Mouse (Mus musculus): ENCODE results near the gene Tac2. TPM values are rescaled to one million over a fixed set of nuclear protein-coding genes. Genes with fewer than 3 reads are reported as not detected.

Gene Tac2
- polyA plus RNA-seq, 1 experiment from 2014 or later = not detected

- no peak for DNase-seq (ENCODE audit: extremely low spot score, low spot score)
- WGBS = 48% methylated on average over 5 of the region's 5 CpGs
- peaks cover 87% of the 10 kb centered on the region for H3K27me3 ChIP-seq (ENCODE audit: poor library complexity, severe bottlenecking)
- H3K9me3 ChIP-seq = peaks cover 5% of the 10 kb centered on the region; the same call in 1 of the 2 replicates
- peaks cover 24% of the 10 kb centered on the region for H3K4me1 ChIP-seq
- H3K27ac ChIP-seq = no peak overlapping the region
- H3K36me3 ChIP-seq (replicated peaks) = no peaks in the 10 kb centered on the region
- H3K4me3 ChIP-seq = no peak overlapping the region
Observed at GRCm38 (mm10) chr10:127731397-127731796, 7.1 kb downstream of the Tac2 start.

- Histone ChIP-seq H3K9me3 (peaks cover 5% of the 10 kb centered on the region; the same call in 1 of the 2 replicates), H3K4me1 (peaks cover 29% of the 10 kb centered on the region), H3K36me3 (replicated peaks) (no peaks in the 10 kb centered on the region), H3K27me3 (ENCODE audit: poor library complexity, severe bottlenecking) (peaks cover 59% of the 10 kb centered on the region), H3K4me3 (no peak overlapping the region), H3K27ac (no peak overlapping the region)
- no peak for DNase-seq (ENCODE audit: extremely low spot score, low spot score)
- WGBS = 58% methylated on average over 5 of the region's 5 CpGs
Observed at GRCm38 (mm10) chr10:127734434-127734833, 10.2 kb downstream of the Tac2 start.

GRCm38 (mm10) chr10:127736266-127736665 lies 12.0 kb downstream of the Tac2 start:
- Histone ChIP-seq H3K9me3 (peaks cover 5% of the 10 kb centered on the region; the same call in 1 of the 2 replicates), H3K4me3 (no peak overlapping the region), H3K36me3 (replicated peaks) (peaks cover 4% of the 10 kb centered on the region), H3K27ac (no peak overlapping the region), H3K27me3 (ENCODE audit: poor library complexity, severe bottlenecking) (peaks cover 41% of the 10 kb centered on the region), H3K4me1 (peaks cover 25% of the 10 kb centered on the region)
- no peak for DNase-seq (ENCODE audit: extremely low spot score, low spot score)
- 79% methylated on average over 2 of the region's 2 CpGs for WGBS

DNA sequence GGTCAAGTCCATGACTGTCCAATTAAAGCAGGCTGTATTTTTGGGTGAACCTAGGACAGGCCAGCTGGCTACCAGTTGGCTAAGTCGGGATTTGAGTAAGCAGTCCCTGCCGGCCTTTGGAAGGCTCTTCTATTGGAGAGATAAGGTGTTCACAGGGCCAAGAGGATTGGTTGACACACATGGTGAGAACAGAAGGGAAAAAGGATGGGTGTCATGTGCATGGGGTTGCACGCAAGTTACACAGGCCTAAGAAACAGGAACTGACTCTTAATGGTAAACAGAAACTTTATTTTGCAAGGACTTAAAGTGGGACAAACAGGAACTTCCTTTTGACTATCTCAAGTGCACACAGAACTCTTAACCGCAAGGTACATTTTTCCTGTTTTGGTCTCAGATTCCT lies 12.6 kb downstream of the Tac2 start:
- peaks cover 22% of the 10 kb centered on the region for H3K4me1 ChIP-seq
- WGBS = 78% methylated on average over 4 of the region's 4 CpGs
- no peak for DNase-seq (ENCODE audit: extremely low spot score, low spot score)
- no peak overlapping the region for H3K4me3 ChIP-seq
- H3K27me3 ChIP-seq (ENCODE audit: poor library complexity, severe bottlenecking) = peaks cover 35% of the 10 kb centered on the region
- peaks cover 5% of the 10 kb centered on the region; the same call in 1 of the 2 replicates for H3K9me3 ChIP-seq
- H3K36me3 ChIP-seq (replicated peaks) = peaks cover 10% of the 10 kb centered on the region
- H3K27ac ChIP-seq = no peak overlapping the region

DNA sequence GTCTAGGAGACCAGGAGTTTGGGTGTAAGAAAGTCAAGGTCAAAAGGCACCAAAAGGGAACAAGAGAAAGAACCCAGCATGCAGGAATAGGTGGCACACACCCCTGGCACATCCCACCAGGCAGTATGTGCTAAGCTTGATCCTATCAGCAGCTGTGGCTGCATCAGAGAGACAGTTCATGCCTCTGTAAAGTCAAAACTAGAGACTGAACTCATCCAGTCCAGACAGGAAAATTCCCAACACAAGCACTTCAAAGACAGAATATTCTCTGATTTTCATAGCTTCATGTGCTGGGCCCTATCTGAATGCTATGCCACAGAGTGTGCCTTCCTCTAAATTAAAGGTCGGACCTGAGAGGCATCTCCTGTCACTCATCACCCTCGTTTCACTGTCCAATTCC lies 13.3 kb downstream of the Tac2 start:
- H3K9me3 ChIP-seq = peaks cover 5% of the 10 kb centered on the region; the same call in 1 of the 2 replicates
- peaks cover 28% of the 10 kb centered on the region for H3K27me3 ChIP-seq (ENCODE audit: poor library complexity, severe bottlenecking)
- no peak overlapping the region for H3K4me3 ChIP-seq
- WGBS = 25% methylated on average over 2 of the region's 2 CpGs
- peaks cover 22% of the 10 kb centered on the region for H3K4me1 ChIP-seq
- H3K36me3 ChIP-seq (replicated peaks) = peaks cover 17% of the 10 kb centered on the region
- no peak for DNase-seq (ENCODE audit: extremely low spot score, low spot score)
- H3K27ac ChIP-seq = no peak overlapping the region

GRCm38 (mm10) chr10:127738151-127738882 lies 14.0 kb downstream of the Tac2 start:
- Histone ChIP-seq H3K4me3 (no peak overlapping the region), H3K27ac (no peak overlapping the region), H3K4me1 (peaks cover 22% of the 10 kb centered on the region), H3K36me3 (replicated peaks) (peaks cover 24% of the 10 kb centered on the region), H3K9me3 (peaks cover 11% of the 10 kb centered on the region; the same call in 1 of the 2 replicates), H3K27me3 (ENCODE audit: poor library complexity, severe bottlenecking) (peaks cover 21% of the 10 kb centered on the region)
- peak; percentile 38 for DNase-seq (ENCODE audit: extremely low spot score, low spot score)
- WGBS = 54% methylated on average over 13 of the region's 13 CpGs

DNA sequence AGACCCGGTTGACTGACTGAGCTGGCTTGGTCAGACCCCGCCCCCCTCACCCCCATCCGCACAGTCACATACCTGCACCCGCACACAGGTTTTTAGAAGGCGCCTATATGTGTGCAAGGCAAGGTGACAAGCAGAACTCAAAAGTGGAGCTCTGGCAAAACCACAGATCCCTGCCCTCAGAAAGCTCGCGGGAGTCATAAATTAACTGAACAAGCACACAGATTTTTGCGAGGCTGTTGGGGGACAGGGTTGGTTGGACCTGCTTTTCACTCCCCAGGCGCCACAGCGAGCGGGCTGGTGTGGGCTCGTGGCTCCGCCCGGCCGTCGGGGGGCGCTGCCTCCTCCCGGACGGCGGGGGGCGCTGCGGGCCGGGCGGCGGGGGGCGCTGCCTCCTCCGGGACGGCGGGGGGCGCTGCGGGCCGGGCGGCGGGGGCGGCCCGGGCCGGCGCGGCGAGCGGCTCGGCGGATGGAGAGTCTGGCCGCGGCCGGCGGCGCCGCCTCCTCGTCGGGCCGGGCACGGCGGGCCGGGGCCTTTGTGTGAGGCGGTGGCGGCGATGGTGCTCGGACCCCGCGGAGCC lies 14.9 kb downstream of the Tac2 start, which contains the start of gene Zbtb39:
Zbtb39 (plus strand) TSS at position 456 of the 578 bp plus-strand sequence.
- peaks cover 13% of the 10 kb centered on the region for H3K27me3 ChIP-seq (ENCODE audit: poor library complexity, severe bottlenecking)
- H3K4me1 ChIP-seq = peaks cover 18% of the 10 kb centered on the region
- peaks cover 33% of the 10 kb centered on the region for H3K36me3 ChIP-seq (replicated peaks)
- H3K4me3 ChIP-seq = peak within 1 kb of the TSS; percentile 100
- peak within 1 kb of the TSS; percentile 97 for H3K27ac ChIP-seq
- peak; percentile 72 for DNase-seq (ENCODE audit: extremely low spot score, low spot score)
- peaks cover 16% of the 10 kb centered on the region; the same call in 1 of the 2 replicates for H3K9me3 ChIP-seq
- under 1% methylated on average over 59 of the region's 61 CpGs for WGBS

- DNase-seq (ENCODE audit: extremely low spot score, low spot score) = peak; percentile 59
- H3K4me1 ChIP-seq = peaks cover 18% of the 10 kb centered on the region
- H3K27me3 ChIP-seq (ENCODE audit: poor library complexity, severe bottlenecking) = peaks cover 11% of the 10 kb centered on the region
- peaks cover 38% of the 10 kb centered on the region for H3K36me3 ChIP-seq (replicated peaks)
- H3K27ac ChIP-seq = peak overlapping the region; percentile 97
- peak overlapping the region; percentile 100 for H3K4me3 ChIP-seq
- under 1% methylated on average over 55 of the region's 55 CpGs for WGBS
- H3K9me3 ChIP-seq = peaks cover 16% of the 10 kb centered on the region; the same call in 1 of the 2 replicates
Observed at GRCm38 (mm10) chr10:127739661-127740161, 15.4 kb downstream of the Tac2 start.

GRCm38 (mm10) chr10:127744661-127745060 lies 20.4 kb downstream of the Tac2 start:
- DNase-seq (ENCODE audit: extremely low spot score, low spot score) = peak; percentile 58
- Histone ChIP-seq H3K4me3 (no peak overlapping the region), H3K27ac (no peak overlapping the region), H3K4me1 (peaks cover 26% of the 10 kb centered on the region), H3K36me3 (replicated peaks) (peaks cover 81% of the 10 kb centered on the region), H3K9me3 (peaks cover 11% of the 10 kb centered on the region; the same call in 1 of the 2 replicates), H3K27me3 (ENCODE audit: poor library complexity, severe bottlenecking) (no peaks in the 10 kb centered on the region; the same call in 1 of the 2 replicates)
- WGBS = 66% methylated on average over 5 of the region's 5 CpGs

DNA sequence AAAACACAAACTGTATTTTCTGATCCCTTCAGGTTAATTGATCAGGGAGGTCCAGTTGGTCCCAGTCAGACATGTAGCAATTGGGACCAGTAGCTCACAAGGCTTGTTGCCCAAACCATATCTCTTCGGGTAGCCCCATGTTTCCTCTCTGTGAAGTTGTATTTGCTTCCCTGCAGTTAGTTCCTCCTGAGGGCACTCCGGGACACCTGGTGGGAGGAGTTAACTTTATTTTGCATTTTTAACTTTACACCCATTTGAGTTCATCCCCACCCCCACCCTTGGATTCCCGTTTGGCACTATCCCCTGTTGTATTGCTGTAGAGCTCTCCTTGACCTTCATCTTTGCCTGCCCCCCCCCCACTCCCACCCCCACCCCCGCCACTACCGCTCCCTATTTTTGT lies 21.6 kb downstream of the Tac2 start:
- Histone ChIP-seq H3K4me1 (peaks cover 22% of the 10 kb centered on the region), H3K9me3 (peaks cover 11% of the 10 kb centered on the region; the same call in 1 of the 2 replicates), H3K27ac (no peak overlapping the region), H3K36me3 (replicated peaks) (peaks cover 85% of the 10 kb centered on the region), H3K4me3 (no peak overlapping the region), H3K27me3 (ENCODE audit: poor library complexity, severe bottlenecking) (no peaks in the 10 kb centered on the region; the same call in 1 of the 2 replicates)
- no peak for DNase-seq (ENCODE audit: extremely low spot score, low spot score)
- WGBS = 81% methylated on average over 5 of the region's 5 CpGs

GRCm38 (mm10) chr10:127747254-127747653 lies 23.0 kb downstream of the Tac2 start:
- Histone ChIP-seq H3K36me3 (replicated peaks) (peaks cover 72% of the 10 kb centered on the region), H3K4me3 (no peak overlapping the region), H3K9me3 (peaks cover 11% of the 10 kb centered on the region; the same call in 1 of the 2 replicates), H3K27ac (no peak overlapping the region), H3K4me1 (peaks cover 20% of the 10 kb centered on the region), H3K27me3 (ENCODE audit: poor library complexity, severe bottlenecking) (no peaks in the 10 kb centered on the region; the same call in 1 of the 2 replicates)
- no peak for DNase-seq (ENCODE audit: extremely low spot score, low spot score)
- WGBS = 94% methylated on average over 8 of the region's 8 CpGs

DNA sequence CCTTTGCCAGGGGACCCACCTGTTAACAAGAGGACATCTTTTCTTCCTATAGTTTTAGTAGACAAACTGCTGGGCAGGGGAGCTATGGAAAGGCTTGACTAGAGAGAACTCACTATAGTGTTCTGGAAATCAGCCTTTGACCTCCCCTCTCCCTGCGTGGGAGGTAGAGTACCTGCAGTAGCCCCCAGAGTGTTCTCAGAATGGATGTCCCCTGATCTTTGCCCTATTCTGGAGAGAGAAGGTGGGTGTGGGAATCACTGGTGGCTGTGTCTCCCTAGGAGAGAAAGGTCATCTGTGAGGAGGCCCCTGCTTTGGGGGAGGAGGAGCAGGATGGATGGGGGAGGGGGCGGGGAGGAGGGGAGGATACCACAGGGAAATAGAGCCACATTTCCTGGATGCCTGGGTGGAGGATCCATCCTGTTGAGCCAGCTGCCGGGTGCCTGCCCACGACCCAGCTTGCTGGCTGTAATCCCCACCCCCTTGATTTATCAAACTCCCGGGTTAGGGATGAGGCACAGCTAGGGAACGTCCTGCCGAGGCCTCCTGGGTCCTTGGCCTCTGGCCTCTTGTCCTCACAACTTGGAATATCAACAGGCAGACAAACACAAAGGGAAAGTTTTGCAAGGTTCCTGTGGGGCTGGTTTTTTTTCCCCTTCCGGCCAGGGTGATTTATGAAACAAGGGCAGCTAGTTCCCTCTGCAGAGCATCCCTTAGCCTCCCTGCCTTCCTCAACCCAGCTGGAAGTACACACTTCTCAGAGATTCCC lies 24.8 kb downstream of the Tac2 start:
- H3K36me3 ChIP-seq (replicated peaks) = peaks cover 54% of the 10 kb centered on the region
- DNase-seq (ENCODE audit: extremely low spot score, low spot score) = no peak
- 23% methylated on average over 8 of the region's 8 CpGs for WGBS
- H3K4me3 ChIP-seq = no peak overlapping the region
- H3K27ac ChIP-seq = 0 out of 2 replicates have a peak overlapping the region, but pooled peaks have one; percentile 20
- H3K4me1 ChIP-seq = peaks cover 20% of the 10 kb centered on the region
- H3K27me3 ChIP-seq (ENCODE audit: poor library complexity, severe bottlenecking) = no peaks in the 10 kb centered on the region; the same call in 1 of the 2 replicates
- H3K9me3 ChIP-seq = no peaks in the 10 kb centered on the region

Measured in forebrain, embryonic 10.5 days (tissue).